Mouse (Mus musculus): ENCODE data around the gene Ear6.
A peak's percentile ranks its signal among the peaks of the same experiment; 100 is the strongest.

- peak; percentile 89 for TF ChIP-seq POLR2A (IDR thresholded peaks at IDR 0.05; ENCODE audit: low read depth, low read length)
- no peak for TF ChIP-seq CTCF (IDR thresholded peaks at IDR 0.05; ENCODE audit: borderline replicate concordance, insufficient read depth, low read length)
Measured at GRCm38 (mm10) chr14:51884598-51885331, 31.3 kb downstream of the Ear6 start, which contains the start of gene Mettl17.

All from embryonic fibroblast, embryonic 13.5 days (primary cell).